Mouse (Mus musculus) embryo, embryonic 10.5 days (tissue): ENCODE data around the gene Sec14l2.

Experiments used
- DNase-seq: peaks from one replicate; pipeline ENCODE4 v3.0.0-alpha.2; 2015; ENCODE audit warnings: low spot score

Sec14l2 gene

GRCm38 (mm10) chr11:4098816-4099215 lies 24.4 kb downstream of the Sec14l2 start:
- no peak for DNase-seq

- no peak for DNase-seq
These were observed 25.1 kb downstream of the Sec14l2 start for GRCm38 (mm10) chr11:4098120-4098519.

DNA sequence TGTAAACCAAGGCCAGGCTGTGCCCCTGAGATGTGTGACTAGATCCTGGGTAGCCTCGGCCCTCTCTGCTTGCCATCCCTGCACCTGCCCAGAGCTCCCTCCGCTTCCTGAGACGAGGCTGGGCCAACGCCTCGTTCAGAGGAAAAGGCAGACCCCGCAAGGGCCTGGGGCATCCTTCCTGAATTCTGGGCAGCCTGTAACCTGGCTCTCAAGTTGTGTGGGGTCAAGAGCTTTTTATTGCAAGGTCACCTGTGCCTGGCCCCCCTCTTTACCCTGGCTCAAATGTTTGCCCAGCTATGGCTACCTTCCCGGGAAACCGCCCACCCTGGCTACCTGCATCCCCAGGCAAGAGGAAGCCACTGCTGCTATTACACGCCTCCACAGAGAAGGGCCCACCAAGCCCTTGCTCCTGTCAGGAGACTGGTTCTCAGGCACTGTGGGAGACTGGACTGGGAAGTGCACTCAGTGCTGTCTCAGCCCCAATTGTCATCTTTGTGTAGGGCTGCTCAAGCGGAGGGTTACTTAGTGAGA lies 26.1 kb downstream of the Sec14l2 start:
- DNase-seq = peak; percentile 14

- peak; percentile 100 for DNase-seq
These were observed 26.9 kb downstream of the Sec14l2 start for GRCm38 (mm10) chr11:4096054-4096984.

GRCm38 (mm10) chr11:4095171-4096053 lies 27.8 kb downstream of the Sec14l2 start, which contains the start of gene Mtfp1:
Mtfp1 (minus strand) TSS chr11:4095445.
- peak; percentile 84 for DNase-seq

DNA sequence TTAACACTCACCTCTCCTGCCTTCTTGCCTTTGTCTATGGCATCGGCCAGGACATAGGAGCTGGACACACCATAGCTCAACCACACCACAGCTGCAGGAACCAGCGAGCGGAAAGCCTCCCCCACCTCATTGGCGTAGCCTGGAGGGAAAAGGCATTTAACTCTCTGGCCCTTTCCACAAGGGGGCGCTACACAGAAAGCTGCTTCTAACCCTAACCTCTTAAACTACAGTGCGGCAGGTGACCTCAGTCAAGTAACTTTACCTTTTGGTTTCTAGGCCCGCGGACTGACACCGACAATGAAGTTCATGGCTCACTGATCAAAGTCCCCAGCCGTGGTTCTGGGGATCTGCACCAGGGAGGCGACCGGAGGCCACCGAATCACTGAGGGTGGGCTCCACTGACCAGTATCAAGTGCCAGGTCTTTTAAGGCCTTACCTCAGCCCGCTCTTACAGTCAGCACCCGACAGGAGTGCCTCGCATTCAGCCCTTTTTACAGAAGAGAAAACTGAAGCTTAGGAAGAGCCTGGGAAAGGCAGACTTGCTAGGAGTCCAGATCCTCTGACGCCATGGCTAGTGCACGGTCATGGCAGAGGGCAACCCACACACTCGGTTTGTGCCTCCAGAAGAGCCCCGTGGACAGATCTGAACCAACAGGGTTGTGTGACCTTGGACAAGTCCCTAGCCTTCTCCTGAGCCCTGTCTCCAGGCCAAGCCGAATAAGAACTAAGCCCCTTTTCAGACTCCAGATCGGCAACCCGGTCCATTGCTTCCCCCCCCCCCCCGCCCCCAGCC lies 28.6 kb downstream of the Sec14l2 start:
- DNase-seq = peak; percentile 84

DNA sequence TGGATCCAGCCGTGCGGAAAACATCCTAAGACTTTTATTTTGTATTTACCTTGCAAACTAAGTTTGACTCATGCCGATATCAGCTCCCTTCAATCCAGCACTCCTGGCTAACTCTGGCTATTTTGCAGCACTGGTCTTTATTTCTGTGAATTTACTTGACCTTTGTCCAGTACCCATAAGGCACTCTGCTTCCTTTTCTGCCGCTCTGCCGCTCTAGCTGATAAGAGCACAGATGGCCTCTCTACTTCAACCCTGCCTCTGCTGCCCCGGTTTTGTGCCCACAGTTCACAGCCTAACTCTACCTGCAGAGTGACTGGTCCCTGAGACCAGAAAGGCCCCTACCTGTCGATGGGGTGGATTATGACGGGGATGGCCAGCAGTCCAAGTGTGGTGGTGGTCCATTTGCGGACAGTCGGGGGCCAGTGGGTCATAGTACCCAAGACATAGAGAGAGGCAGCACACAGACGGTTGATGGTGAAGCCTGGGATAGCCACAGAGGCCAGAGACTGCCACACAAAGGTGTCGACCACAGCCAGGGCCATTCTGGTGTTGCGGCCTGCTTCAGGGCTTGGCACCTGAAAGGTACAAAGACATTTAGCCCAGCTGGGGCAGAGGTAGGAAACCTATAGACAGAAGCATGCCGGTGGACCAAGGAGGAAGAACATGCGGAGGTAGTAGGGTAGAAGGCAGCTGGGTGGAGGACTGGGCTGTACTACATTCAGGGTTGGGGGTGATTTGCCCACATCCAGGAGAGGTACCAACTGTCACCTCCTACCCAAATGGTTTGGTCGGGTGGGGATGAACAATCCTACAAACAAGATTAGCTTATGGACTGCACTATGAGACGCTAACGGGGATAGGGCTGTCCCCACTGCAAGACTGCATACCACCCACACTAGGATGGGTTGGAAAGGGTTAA lies 29.5 kb downstream of the Sec14l2 start:
- DNase-seq = no peak

GRCm38 (mm10) chr11:4087267-4087666 lies 35.9 kb downstream of the Sec14l2 start:
- DNase-seq = no peak

GRCm38 (mm10) chr11:4086246-4086645 lies 37.0 kb downstream of the Sec14l2 start:
- no peak for DNase-seq

DNA sequence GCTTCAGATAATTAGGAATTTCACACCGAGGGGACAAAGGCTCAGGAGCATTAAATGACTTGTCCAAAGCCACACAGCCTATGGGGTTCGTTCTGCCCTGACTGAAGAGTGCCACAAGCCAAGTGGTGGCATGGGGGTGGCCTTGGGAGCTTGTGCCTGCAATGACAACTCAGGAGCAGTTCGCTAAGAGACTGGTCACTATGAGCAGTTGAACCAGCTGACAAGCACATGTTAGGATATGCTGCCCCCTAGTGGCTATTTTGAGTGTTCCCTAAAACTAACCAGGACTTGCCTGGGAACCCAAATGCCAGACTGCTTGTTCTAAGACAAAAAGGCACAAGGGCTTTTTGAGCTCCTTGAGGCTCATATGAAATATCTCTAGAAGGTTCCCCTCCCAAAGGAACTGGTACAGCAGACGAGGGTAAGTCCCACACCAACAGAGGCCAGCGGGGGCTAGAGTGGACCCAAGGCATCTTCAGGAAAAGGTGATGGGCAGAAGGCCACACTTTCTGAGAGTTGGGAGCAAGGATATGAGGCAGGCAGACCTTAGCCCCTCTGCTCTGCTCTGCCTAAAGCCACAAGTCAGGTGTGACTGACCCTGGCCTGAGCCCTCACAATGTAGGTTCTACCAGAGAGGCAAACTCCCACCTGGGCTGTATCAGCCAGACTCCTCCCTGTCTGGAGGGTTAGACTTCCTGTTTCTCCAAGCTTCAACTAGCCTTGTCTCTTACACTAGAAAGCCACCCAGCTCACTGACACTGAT lies 39.7 kb downstream of the Sec14l2 start:
- peak; percentile 91 for DNase-seq

DNA sequence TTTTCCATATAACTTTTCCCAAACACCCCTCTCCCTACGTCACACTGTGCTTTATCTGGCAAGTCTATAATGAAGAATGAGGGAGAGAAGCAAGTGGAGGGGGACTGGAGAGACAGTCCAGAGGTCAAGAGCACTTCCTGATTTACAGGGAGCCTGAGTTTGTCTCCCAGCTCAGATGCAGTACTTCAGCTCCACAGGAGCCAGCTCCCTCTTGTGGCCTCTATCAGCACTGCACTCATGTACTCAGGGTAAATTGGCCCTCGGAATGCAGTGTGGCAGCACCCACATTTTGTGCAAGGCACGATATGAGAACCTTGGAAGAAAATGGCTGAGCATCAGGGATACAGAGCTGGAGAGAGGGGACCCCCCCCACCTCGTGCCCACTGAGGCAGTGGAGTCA lies 43.0 kb downstream of the Sec14l2 start:
- peak; percentile 79 for DNase-seq

- no peak for DNase-seq
These were observed 44.8 kb downstream of the Sec14l2 start for GRCm38 (mm10) chr11:4078267-4078933.

GRCm38 (mm10) chr11:4076633-4077032 lies 46.6 kb downstream of the Sec14l2 start:
- peak; percentile 77 for DNase-seq

GRCm38 (mm10) chr11:4069664-4070063 lies 53.6 kb downstream of the Sec14l2 start:
- no peak for DNase-seq

DNA sequence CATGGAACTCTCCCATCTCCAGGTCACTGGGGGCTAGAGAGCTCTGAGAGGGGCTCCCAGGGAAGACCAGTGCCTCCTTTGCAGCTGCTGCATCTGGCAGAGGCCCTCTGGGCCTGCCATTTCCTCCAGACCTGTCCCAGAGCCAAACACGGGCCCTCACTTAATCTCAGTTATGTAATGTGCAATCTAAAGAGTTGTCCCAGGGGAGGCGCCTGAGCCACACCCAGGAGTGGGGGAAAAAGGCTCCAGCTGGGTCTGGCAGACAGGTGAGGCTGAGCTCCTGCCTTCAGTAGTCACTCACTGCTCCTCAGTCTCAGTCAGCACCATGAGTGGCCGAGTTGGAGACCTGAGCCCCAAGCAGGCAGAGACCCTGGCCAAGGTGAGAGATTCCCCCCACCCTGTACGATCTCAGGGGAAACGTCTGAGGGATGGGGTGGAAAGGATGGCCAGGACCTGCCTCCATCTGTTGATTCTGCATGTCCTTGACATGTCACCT lies 58.5 kb downstream of the Sec14l2 start, which contains the start of gene Sec14l3:
Gene Sec14l3 (plus strand): TSS at position 215 of the 496 bp plus-strand sequence.
- DNase-seq = no peak

DNA sequence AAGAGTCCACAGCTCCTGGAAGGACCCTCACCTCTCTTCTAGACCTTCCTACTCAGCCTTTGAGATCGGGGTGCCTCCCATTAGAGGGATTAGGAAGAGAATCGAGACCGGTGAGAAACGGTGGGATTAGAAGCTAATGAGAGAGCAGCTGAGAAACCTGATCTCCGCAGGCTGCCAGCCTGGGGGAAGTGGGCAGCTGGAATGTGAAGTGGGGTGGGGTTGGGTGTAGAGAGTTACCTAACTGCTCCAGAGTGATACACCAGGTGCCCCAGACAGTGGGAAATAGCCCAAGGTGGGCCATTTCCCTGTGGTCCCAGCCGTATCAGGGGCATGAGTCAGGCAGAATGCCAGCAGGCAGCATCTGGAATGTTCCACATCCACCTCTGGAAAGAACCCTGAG lies 60.2 kb downstream of the Sec14l2 start:
- no peak for DNase-seq

DNA sequence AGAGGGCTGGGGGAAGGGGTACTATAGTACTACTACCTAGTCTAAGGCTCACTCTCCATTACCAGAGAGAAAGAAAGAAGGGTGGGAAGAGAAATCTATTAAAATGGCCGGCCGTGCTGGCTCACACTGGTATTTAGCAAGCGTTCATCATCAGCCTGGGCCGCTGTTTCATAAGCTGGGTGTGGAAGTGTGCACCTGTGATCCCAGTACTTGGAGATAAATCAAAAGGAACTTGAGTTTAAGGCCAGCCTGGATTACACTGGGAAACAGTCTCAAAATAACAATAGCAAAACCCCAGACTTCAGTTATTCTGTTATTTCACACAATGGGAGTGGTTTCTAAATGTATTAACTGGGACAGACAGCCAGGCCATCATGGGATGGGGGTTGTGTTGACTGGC lies 60.7 kb downstream of the Sec14l2 start:
- no peak for DNase-seq

- no peak for DNase-seq
These were observed 62.2 kb downstream of the Sec14l2 start for GRCm38 (mm10) chr11:4060866-4061575.
